Mouse (Mus musculus) CH12.LX (cell line): ENCODE results near the gene Gm9821. TPM values are rescaled to one million over a fixed set of nuclear protein-coding genes. Genes with fewer than 3 reads are reported as not detected.

Source experiments
- DNase-seq: peaks from one replicate; pipeline ENCODE4 v3.0.0-alpha.2; 2013; ENCODE audit errors: extremely low read depth
- H3K27ac ChIP-seq: 2 replicates; pipeline ENCODE4 v1.5.1; 2012; ENCODE audit warnings: low read depth, mild to moderate bottlenecking, control low read depth, moderate library complexity; ENCODE audit not compliant: insufficient read depth
- H3K27me3 ChIP-seq: replicated peaks from 2 replicates; pipeline ENCODE3; 2012; ENCODE audit warnings: inconsistent platforms
- H3K36me3 ChIP-seq, 2 experiments: replicated peaks in 1 of 2; 2 replicates each; pipeline versions ENCODE3 to v1.6.1; 2012; ENCODE audit warnings: inconsistent platforms in 1 of 2, low read length in 1 of 2, mild to moderate bottlenecking in 1 of 2, mixed read lengths in 1 of 2, moderate library complexity in 1 of 2; ENCODE audit not compliant: control insufficient read depth in 1 of 2, insufficient read depth in 1 of 2
- H3K4me1 ChIP-seq, 2 experiments: 2 replicates each; pipeline ENCODE4 v1.6.1; 2012; ENCODE audit warnings: inconsistent platforms in 1 of 2, moderate library complexity in 1 of 2; ENCODE audit not compliant: insufficient read depth in 2 of 2, control insufficient read depth in 1 of 2
- H3K4me2 ChIP-seq: 2 replicates; pipeline ENCODE4 v1.6.1; 2012; ENCODE audit warnings: low read depth, mild to moderate bottlenecking, control low read depth; ENCODE audit not compliant: poor library complexity, insufficient read depth, severe bottlenecking
- H3K4me3 ChIP-seq, 3 experiments: fragments of 150-350 bp in 1 of 3; sonication (generic) in 1 of 3; replicated peaks in 1 of 3; 2 replicates each; pipeline versions ENCODE3 to v1.5.1; 2011 to 2012; ENCODE audit warnings: low read depth in 2 of 3, low read length in 2 of 3, mild to moderate bottlenecking in 2 of 3, moderate library complexity in 2 of 3, control low read depth in 1 of 3, improper control_type of control experiment in 1 of 3, inconsistent platforms in 1 of 3, mixed read lengths in 1 of 3; ENCODE audit not compliant: poor library complexity in 1 of 3
- H3K79me2 ChIP-seq: replicated peaks from 2 replicates; pipeline ENCODE4 v1.6.1; 2012; ENCODE audit warnings: mild to moderate bottlenecking, moderate library complexity; ENCODE audit not compliant: control insufficient read depth, poor library complexity, insufficient read depth, severe bottlenecking; ENCODE audit errors: extremely low read depth
- H3K9ac ChIP-seq: 2 replicates; pipeline ENCODE4 v1.6.1; 2012; ENCODE audit warnings: low read depth, mild to moderate bottlenecking, control low read depth, moderate library complexity; ENCODE audit not compliant: insufficient read depth
- H3K9me3 ChIP-seq: replicated peaks from 2 replicates; pipeline ENCODE3; 2012; ENCODE audit warnings: low read length, inconsistent platforms, mixed read lengths
- CHD1 ChIP-seq: IDR thresholded peaks from 2 replicates; pipeline ENCODE4 v1.6.1; 2012; ENCODE audit warnings: low read depth, low read length, improper control_type of control experiment, inconsistent platforms
- CHD2 ChIP-seq: IDR thresholded peaks from 2 replicates; pipeline ENCODE4 v1.6.1; 2011; ENCODE audit warnings: low read length, improper control_type of control experiment
- CTCF ChIP-seq, 2 experiments: IDR thresholded peaks in 1 of 2; conservative IDR thresholded peaks in 1 of 2; 2 replicates each; pipeline ENCODE4 v1.5.1; 2011 to 2012; ENCODE audit warnings: low read depth in 2 of 2, low read length in 2 of 2, improper control_type of control experiment in 1 of 2, inconsistent platforms in 1 of 2, mild to moderate bottlenecking in 1 of 2, moderate library complexity in 1 of 2
- E2F4 ChIP-seq: IDR thresholded peaks from 2 replicates; pipeline ENCODE4 v1.6.1; 2011; ENCODE audit warnings: low read depth, low read length, improper control_type of control experiment; ENCODE audit not compliant: insufficient replicate concordance
- ELF1 ChIP-seq: IDR thresholded peaks from 2 replicates; pipeline ENCODE4 v1.6.1; 2014; ENCODE audit warnings: low read depth, mild to moderate bottlenecking, inconsistent platforms, low read length, improper control_type of control experiment
- EP300 ChIP-seq: IDR thresholded peaks from 2 replicates; pipeline ENCODE4 v1.6.1; 2011; ENCODE audit warnings: low read length, improper control_type of control experiment
- ETS1 ChIP-seq: conservative IDR thresholded peaks from 2 replicates; pipeline ENCODE4 v1.6.1; 2012; ENCODE audit warnings: low read depth, mild to moderate bottlenecking, inconsistent platforms, low read length, improper control_type of control experiment, moderate library complexity
- GABPA ChIP-seq: IDR thresholded peaks from 2 replicates; pipeline ENCODE4 v1.6.1; 2012; ENCODE audit warnings: low read depth, low read length, improper control_type of control experiment, inconsistent platforms; ENCODE audit not compliant: insufficient replicate concordance
- HCFC1 ChIP-seq: IDR thresholded peaks from 2 replicates; pipeline ENCODE4 v1.6.1; 2012; ENCODE audit warnings: low read depth, mild to moderate bottlenecking, inconsistent platforms, low read length, improper control_type of control experiment
- IRF4 ChIP-seq: IDR thresholded peaks from 2 replicates; pipeline ENCODE4 v1.6.1; 2014; ENCODE audit warnings: low read depth, mild to moderate bottlenecking, inconsistent platforms, low read length, improper control_type of control experiment
- JUND ChIP-seq: conservative IDR thresholded peaks from 2 replicates; pipeline ENCODE4 v1.6.1; 2011; ENCODE audit warnings: low read depth, low read length, improper control_type of control experiment
- KAT2A ChIP-seq: IDR thresholded peaks from 2 replicates; pipeline ENCODE4 v1.6.1; 2012; ENCODE audit warnings: low read length, improper control_type of control experiment, inconsistent platforms; ENCODE audit not compliant: insufficient replicate concordance
- MAFK ChIP-seq: IDR thresholded peaks from 2 replicates; pipeline ENCODE4 v1.6.1; 2011; ENCODE audit warnings: low read length, improper control_type of control experiment; ENCODE audit not compliant: insufficient replicate concordance
- MAX ChIP-seq: IDR thresholded peaks from 2 replicates; pipeline ENCODE4 v1.6.1; 2011; ENCODE audit warnings: low read length, improper control_type of control experiment
- MAZ ChIP-seq: IDR thresholded peaks from 2 replicates; pipeline ENCODE4 v1.6.1; 2012; ENCODE audit warnings: low read depth, mild to moderate bottlenecking, inconsistent platforms, low read length, improper control_type of control experiment, moderate library complexity
- MEF2A ChIP-seq: IDR thresholded peaks from 2 replicates; pipeline ENCODE4 v1.6.1; 2014; ENCODE audit warnings: low read depth, mild to moderate bottlenecking, inconsistent platforms, low read length, improper control_type of control experiment, borderline replicate concordance
- MYC ChIP-seq: IDR thresholded peaks from 2 replicates; pipeline ENCODE4 v1.6.1; 2011; ENCODE audit warnings: low read depth, mild to moderate bottlenecking, improper control_type of control experiment, low read length
- NRF1 ChIP-seq: IDR thresholded peaks from 2 replicates; pipeline ENCODE4 v1.6.1; 2014; ENCODE audit warnings: low read depth, mild to moderate bottlenecking, inconsistent platforms, low read length, improper control_type of control experiment, moderate library complexity
- PAX5 ChIP-seq: IDR thresholded peaks from 2 replicates; pipeline ENCODE4 v1.6.1; 2012; ENCODE audit warnings: low read length, inconsistent platforms, mixed read lengths
- POLR2A ChIP-seq: IDR thresholded peaks from 2 replicates; pipeline ENCODE4 v1.6.1; 2011; ENCODE audit warnings: low read depth, mild to moderate bottlenecking, improper control_type of control experiment, low read length
- POLR2AphosphoS2 ChIP-seq: IDR thresholded peaks from 2 replicates; pipeline ENCODE4 v1.6.1; 2011; ENCODE audit warnings: low read depth, low read length, improper control_type of control experiment
- RAD21 ChIP-seq: IDR thresholded peaks from 2 replicates; pipeline ENCODE4 v1.6.1; 2011; ENCODE audit warnings: low read depth, mild to moderate bottlenecking, low read length, improper control_type of control experiment, moderate library complexity
- RCOR1 ChIP-seq: conservative IDR thresholded peaks from 2 replicates; pipeline ENCODE4 v1.6.1; 2012; ENCODE audit warnings: low read depth, mild to moderate bottlenecking, inconsistent platforms, low read length, improper control_type of control experiment
- SIN3A ChIP-seq: IDR thresholded peaks from 2 replicates; pipeline ENCODE4 v1.6.1; 2012; ENCODE audit warnings: low read length, improper control_type of control experiment, inconsistent platforms
- TBP ChIP-seq: conservative IDR thresholded peaks from 2 replicates; pipeline ENCODE4 v1.6.1; 2011; ENCODE audit warnings: low read depth, low read length, improper control_type of control experiment
- TCF12 ChIP-seq: IDR thresholded peaks from 2 replicates; pipeline ENCODE4 v1.6.1; 2014; ENCODE audit warnings: low read depth, mild to moderate bottlenecking, inconsistent platforms, low read length, improper control_type of control experiment
- UBTF ChIP-seq: IDR thresholded peaks from 2 replicates; pipeline ENCODE4 v1.6.1; 2012; ENCODE audit warnings: low read depth, mild to moderate bottlenecking, inconsistent platforms, low read length, improper control_type of control experiment, moderate library complexity
- USF1 ChIP-seq: IDR thresholded peaks from 2 replicates; pipeline ENCODE4 v1.6.1; 2014; ENCODE audit warnings: low read depth, mild to moderate bottlenecking, inconsistent platforms, low read length, improper control_type of control experiment
- ZC3H11A ChIP-seq: IDR thresholded peaks from 2 replicates; pipeline ENCODE4 v1.6.1; 2012; ENCODE audit warnings: low read depth, mild to moderate bottlenecking, inconsistent platforms, low read length, improper control_type of control experiment
- ZKSCAN1 ChIP-seq: IDR thresholded peaks from 2 replicates; pipeline ENCODE4 v1.6.1; 2012; ENCODE audit warnings: low read depth, inconsistent platforms, low read length, improper control_type of control experiment, borderline replicate concordance
- dilution Hi-C: fragments of 300-500 bp; cut with MboI; formaldehyde crosslinking; loops from 2 replicates; pipeline ENCODE4 v1.14.3; 2020; ENCODE audit warnings: low sequenced_read_pairs; ENCODE audit not compliant: extremely low pct_unique_long_range_greater_than_20kb, extremely low pct_ligation_motif_present
- in situ Hi-C: fragments of 300-500 bp; cut with MboI; formaldehyde crosslinking; loops from 3 replicates; pipeline ENCODE4 v1.14.3; 2019; ENCODE audit warnings: low sequenced_read_pairs, low pct_ligation_motif_present, low pct_unique_long_range_greater_than_20kb, mixed read lengths
- polyA plus RNA-seq: library from polyadenylated mRNA; unstranded; fragments of >175 nt; gene quantifications from 2 replicates; pipeline ENCODE4 v1.2.1, GENCODE M21; 2012; ENCODE audit warnings: low read depth; ENCODE audit not compliant: insufficient read length
- total RNA-seq, 2 experiments: library from RNA; depleted of rRNA; stranded (reverse); fragments of 300-350 nt in 1 of 2; fragments of >200 nt in 1 of 2; gene quantifications; 2 replicates each; pipeline ENCODE4 v1.2.3; 2012 to 2014

Gm9821 gene
- total and polyA plus RNA-seq, 3 experiments, result 0.25 to 3.8 TPM; not detected in 1

DNA sequence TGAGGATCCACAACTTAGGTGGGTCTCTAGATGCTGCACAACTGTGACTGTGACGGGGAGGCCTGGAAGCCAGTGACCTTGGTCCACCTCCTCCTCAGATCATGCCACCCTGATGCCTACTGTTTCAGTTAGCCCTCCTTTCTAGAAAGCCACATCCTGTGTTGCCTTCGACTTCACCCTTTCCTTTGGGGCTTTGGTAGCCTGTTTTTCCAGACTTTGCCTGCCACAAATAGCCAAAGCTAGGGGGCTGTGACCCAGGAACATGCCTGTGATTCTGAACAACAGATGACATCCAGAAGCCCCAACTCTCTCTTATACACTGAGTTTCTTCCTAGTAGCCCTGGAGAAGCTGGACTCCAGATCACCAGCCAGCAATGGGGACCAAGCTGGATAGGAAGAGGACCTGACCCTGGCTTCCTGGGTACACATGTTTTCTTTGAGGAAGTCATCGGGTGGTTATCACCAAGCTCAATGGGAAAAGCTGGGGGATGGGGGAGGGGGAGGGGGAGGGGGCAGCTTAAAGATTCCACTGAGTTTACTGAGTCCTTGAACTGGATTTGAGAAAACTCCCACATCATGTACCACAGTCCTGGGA, 19.2 kb downstream of the Gm9821 start:
- Histone ChIP-seq H3K79me2 (peaks cover 28% of the 10 kb centered on the region), H3K9me3 (no peaks in the 10 kb centered on the region), H3K4me2 (peak overlapping the region; percentile 83), H3K36me3 (peaks cover 0 to 17% of the 10 kb centered on the region in 2 experiments), H3K27ac (no peak overlapping the region), H3K9ac (peak overlapping the region; percentile 71), H3K27me3 (peaks cover 13% of the 10 kb centered on the region), H3K4me1 (peaks cover 13 to 51% of the 10 kb centered on the region in 2 experiments), H3K4me3 (peak overlapping the region; percentile 70 to 91 (median 79))
- DNase-seq, result no peak
- TF ChIP-seq ZKSCAN1 (no peak), HCFC1 (no peak), MEF2A (0 out of 2 replicates have a peak, but pooled peaks have one; percentile 16), CHD2 (peak; percentile 52; the same call in 1 of the 2 replicates), JUND (no peak), ETS1 (no peak), ZC3H11A (no peak)
- dilution Hi-C loops, result no loop called here
- in situ Hi-C loops, result no loop called here

DNA sequence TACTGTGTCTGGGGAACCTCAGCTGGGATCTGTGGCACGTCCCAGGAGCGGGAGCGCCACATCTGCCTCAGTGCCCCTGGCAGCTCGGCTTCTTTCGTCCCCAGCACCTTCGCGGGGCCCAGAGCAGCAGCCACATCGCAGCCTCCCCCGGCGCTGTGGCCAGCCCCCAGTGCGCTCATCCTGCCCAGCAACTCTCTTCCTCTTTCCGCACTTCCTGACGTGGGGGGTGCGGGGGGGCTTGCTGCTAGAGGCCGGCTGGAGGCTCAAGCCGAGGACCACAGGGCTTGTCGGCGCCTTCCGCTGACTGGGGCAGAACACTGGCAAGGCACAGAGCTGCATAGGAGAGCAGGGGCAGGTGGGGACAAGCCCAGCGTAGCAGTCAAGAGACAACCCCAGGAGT, 19.9 kb downstream of the Gm9821 start:
- H3K4me1 ChIP-seq, result peaks cover 13 to 44% of the 10 kb centered on the region in 2 experiments
- peaks cover 0 to 10% of the 10 kb centered on the region in 2 experiments for H3K36me3 ChIP-seq
- H3K9ac ChIP-seq, result peak overlapping the region; percentile 71
- H3K4me3 ChIP-seq, result peak overlapping the region; percentile 70 to 91 (median 79)
- peak overlapping the region; percentile 23; the same call in 1 of the 2 replicates for H3K27ac ChIP-seq
- no peaks in the 10 kb centered on the region for H3K9me3 ChIP-seq
- H3K79me2 ChIP-seq, result peaks cover 23% of the 10 kb centered on the region
- peaks cover 18% of the 10 kb centered on the region for H3K27me3 ChIP-seq
- H3K4me2 ChIP-seq, result peak overlapping the region; percentile 83
- in situ Hi-C loops (no loop called here), dilution Hi-C loops (no loop called here)
- DNase-seq, result no peak
- TF ChIP-seq MYC (no peak), HCFC1 (peak; percentile 55), TBP (no peak), GABPA (no peak), PAX5 (no peak), IRF4 (peak; percentile 58; the same call in 1 of the 2 replicates), MAX (no peak), MAZ (peak; percentile 85), NRF1 (0 out of 2 replicates have a peak, but pooled peaks have one; percentile 25), EP300 (no peak; the same call in 1 of the 2 replicates), ZKSCAN1 (no peak), CTCF (conservative IDR thresholded peaks at IDR 0.05 in 1 of 2, IDR thresholded peaks at IDR 0.05 in 1 of 2; ENCODE audit: low read depth in 2 of 2, low read length in 2 of 2) (no peak), SIN3A (peak; percentile 72), UBTF (peak; percentile 56; the same call in 1 of the 2 replicates), E2F4 (no peak), RCOR1 (no peak), POLR2AphosphoS2 (0 out of 2 replicates have a peak, but pooled peaks have one; percentile 28), TCF12 (peak; percentile 78; the same call in 1 of the 2 replicates), JUND (no peak), CHD1 (0 out of 2 replicates have a peak, but pooled peaks have one; percentile 44), KAT2A (no peak), ZC3H11A (no peak), MEF2A (peak; percentile 54; the same call in 1 of the 2 replicates), ETS1 (no peak), RAD21 (no peak), USF1 (no peak), ELF1 (peak; percentile 87), MAFK (no peak), POLR2A (peak; percentile 66; the same call in 1 of the 2 replicates)
